Mouse (Mus musculus) brain, adult 10 weeks (tissue): ENCODE measurements around the gene Clgn. TPM values are rescaled to one million over a fixed set of nuclear protein-coding genes. Genes with fewer than 3 reads are reported as not detected.

Source experiments
- polyA plus RNA-seq: library from polyadenylated mRNA; stranded (reverse); fragments of 350-450 nt; fragmentation: Illumina TruSeq; extraction: RNeasy Lipid Tissue Mini Kit (QIAGEN cat#74804); gene quantifications from one replicate; pipeline ENCODE4 v1.2.3, GENCODE M21; 2015; ENCODE audit warnings: low read depth, low replicate concordance

The Clgn gene
- polyA plus RNA-seq, result 9.2 TPM

GRCm38 (mm10) chr8:83389316-83390005 is at the start of gene Clgn:
Gene Clgn, plus strand, starts transcription at chr8:83389867.

GRCm38 (mm10) chr8:83348263-83348662 is 41.4 kb upstream of the Clgn start, which contains the start of gene Mgat4d:
Gene Mgat4d, plus strand, starts transcription at chr8:83348471.

GRCm38 (mm10) chr8:83458222-83458621 is 68.6 kb downstream of the Clgn start, which contains the start of gene Scoc:
Gene Scoc, minus strand, starts transcription at chr8:83458391.

Other genes with a start within 250 kb of the Clgn start
- gene Tbc1d9, start 224.5 kb upstream of the Clgn start, polyA plus RNA-seq, result 48.9 TPM
- gene Gm10645, start 223.7 kb upstream of the Clgn start, polyA plus RNA-seq, result 1.2 TPM
- not detected for gene Ucp1, start 99.5 kb upstream of the Clgn start, polyA plus RNA-seq
- 12.6 TPM for gene Elmod2, start 57.4 kb upstream of the Clgn start, polyA plus RNA-seq
- gene Mgat4d, start 41.4 kb upstream of the Clgn start, polyA plus RNA-seq, result not detected
- 446 TPM for gene Scoc, start 68.5 kb downstream of the Clgn start, polyA plus RNA-seq
- not detected for gene Olfr370, start 145.9 kb downstream of the Clgn start, polyA plus RNA-seq
- gene Ndufb7, start 176.8 kb downstream of the Clgn start, polyA plus RNA-seq, result 307 TPM
- gene Tecr, start 218.1 kb downstream of the Clgn start, polyA plus RNA-seq, result 635 TPM
- gene Dnajb1, start 218.3 kb downstream of the Clgn start, polyA plus RNA-seq, result 52.9 TPM